Mouse (Mus musculus) myocyte (in vitro differentiated cells): ENCODE measurements around the gene Zfp688. TPM values are rescaled to one million over a fixed set of nuclear protein-coding genes. Genes with fewer than 3 reads are reported as not detected.
"Not testable (repeated sequence)": the region's sequence is repeated elsewhere in the genome, so short reads cannot be mapped to it uniquely, and the experiment has no call there.

Experiments used
- H3K27me3 ChIP-seq: one replicate; pipeline ENCODE4 v1.6.1; 2011; ENCODE audit not compliant: control insufficient read depth, insufficient read depth, insufficient read length
- H3K36me3 ChIP-seq: one replicate; pipeline ENCODE4 v1.6.1; 2011; ENCODE audit not compliant: control insufficient read depth, insufficient read depth
- H3K4me2 ChIP-seq: one replicate; pipeline ENCODE4 v1.6.1; 2011; ENCODE audit warnings: low read depth, control low read depth
- H3K4me3 ChIP-seq: one replicate; pipeline ENCODE4 v1.5.1; 2011; ENCODE audit warnings: mild to moderate bottlenecking, control low read depth, moderate library complexity
- H3K79me2 ChIP-seq: one replicate; pipeline ENCODE4 v1.6.1; 2011; ENCODE audit not compliant: control insufficient read depth, insufficient read depth
- H3ac ChIP-seq: one replicate; pipeline ENCODE4 v1.6.1; 2011; ENCODE audit not compliant: control insufficient read depth, insufficient read length
- CEBPB ChIP-seq: IDR thresholded peaks from 2 replicates; pipeline ENCODE4 v1.6.1; 2011; ENCODE audit warnings: mild to moderate bottlenecking, moderate library complexity; ENCODE audit not compliant: poor library complexity, insufficient read depth, severe bottlenecking
- E2F4 ChIP-seq: IDR thresholded peaks from one replicate; pipeline ENCODE4 v1.6.1; 2011; ENCODE audit warnings: mild to moderate bottlenecking, control low read depth, moderate library complexity; ENCODE audit not compliant: insufficient read depth
- MAX ChIP-seq: IDR thresholded peaks from one replicate; pipeline ENCODE4 v1.6.1; 2011; ENCODE audit warnings: low read depth, mild to moderate bottlenecking, control low read depth
- MYOD1 ChIP-seq, 3 experiments: IDR thresholded peaks; one replicate each; pipeline ENCODE4 v1.6.1; 2011; ENCODE audit warnings: control low read depth in 2 of 3, low read depth in 2 of 3, mild to moderate bottlenecking in 2 of 3, moderate library complexity in 1 of 3; ENCODE audit not compliant: insufficient read length in 2 of 3, control insufficient read depth in 1 of 3
- MYOG ChIP-seq, 3 experiments: IDR thresholded peaks; one replicate each; pipeline ENCODE4 v1.6.1; 2011; ENCODE audit warnings: control low read depth in 2 of 3, low read depth in 2 of 3, mild to moderate bottlenecking in 2 of 3; ENCODE audit not compliant: insufficient read length in 2 of 3, control insufficient read depth in 1 of 3, insufficient read depth in 1 of 3
- POLR2A ChIP-seq: IDR thresholded peaks from one replicate; pipeline ENCODE4 v1.6.1; 2011; ENCODE audit warnings: low read depth, mild to moderate bottlenecking, control low read depth, moderate library complexity; ENCODE audit not compliant: insufficient read length
- POLR2AphosphoS2 ChIP-seq: IDR thresholded peaks from one replicate; pipeline ENCODE4 v1.6.1; 2011; ENCODE audit warnings: low read depth, control low read depth; ENCODE audit not compliant: insufficient read length
- REST ChIP-seq: IDR thresholded peaks from one replicate; pipeline ENCODE4 v1.6.1; 2011; ENCODE audit warnings: mild to moderate bottlenecking, control low read depth, moderate library complexity; ENCODE audit not compliant: insufficient read depth, insufficient read length
- SRF ChIP-seq: IDR thresholded peaks from one replicate; pipeline ENCODE4 v1.6.1; 2011; ENCODE audit warnings: low read depth; ENCODE audit not compliant: control insufficient read depth, insufficient read length
- TCF12 ChIP-seq: IDR thresholded peaks from one replicate; pipeline ENCODE4 v1.6.1; 2011; ENCODE audit warnings: mild to moderate bottlenecking, control low read depth; ENCODE audit not compliant: poor library complexity, insufficient read depth, severe bottlenecking
- TCF3 ChIP-seq: IDR thresholded peaks from one replicate; pipeline ENCODE4 v1.6.1; 2011; ENCODE audit warnings: low read depth, control low read depth; ENCODE audit not compliant: insufficient read length
- USF1 ChIP-seq: IDR thresholded peaks from one replicate; pipeline ENCODE4 v1.6.1; 2011; ENCODE audit warnings: low read depth, mild to moderate bottlenecking, control low read depth, moderate library complexity
- polyA plus RNA-seq: library from polyadenylated mRNA; unstranded; fragments of >200 nt; fragmentation: generic; extraction: Trizol; gene quantifications from one replicate; pipeline ENCODE4 v1.2.1, GENCODE M21; 2012; ENCODE audit warnings: missing spikeins

Gene Zfp688
- polyA plus RNA-seq, 1 experiment: 11.6 TPM

DNA sequence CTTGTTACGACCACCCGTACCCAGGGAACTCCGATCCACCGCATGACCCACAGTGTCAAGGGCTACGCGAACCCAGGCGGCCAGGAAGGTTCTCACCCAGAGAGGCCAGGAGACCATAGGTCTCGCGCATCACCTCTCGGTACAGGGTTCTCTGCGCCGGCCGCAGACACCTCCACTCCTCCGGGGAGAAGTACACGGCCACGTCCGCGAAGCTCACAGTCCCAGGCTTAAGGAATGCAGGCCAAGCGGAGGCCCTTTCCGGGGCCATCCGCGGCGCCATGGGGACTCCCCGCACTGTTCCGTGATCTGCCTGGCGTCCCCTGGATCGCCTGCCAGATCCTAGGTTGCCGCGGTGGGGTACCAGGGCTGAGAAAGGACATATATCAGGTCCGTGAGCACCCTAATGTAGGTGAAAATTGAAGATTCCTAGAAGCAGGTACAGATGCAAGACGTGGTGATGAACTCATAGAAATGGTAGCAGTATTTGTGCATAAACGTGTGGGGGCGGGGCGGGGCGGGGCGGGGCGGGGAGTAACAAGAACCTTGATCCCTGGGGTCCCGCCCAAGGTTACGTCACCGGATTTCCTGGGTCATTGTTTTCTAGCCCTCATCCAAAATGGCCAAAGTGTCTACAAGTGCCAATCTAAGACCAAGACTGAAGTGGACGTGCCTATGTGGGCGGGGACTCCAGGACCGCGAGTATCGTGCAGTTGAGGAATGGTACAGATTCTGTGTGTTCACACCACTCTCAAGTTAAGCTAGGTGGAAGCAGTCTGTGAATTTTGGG is 28.5 kb downstream of the Zfp688 start, which contains the start of gene E430018J23Rik:
Gene E430018J23Rik, minus strand, starts transcription at position 473 of the 787 bp plus-strand sequence.
- no peaks in the 10 kb centered on the region for H3K36me3 ChIP-seq
- H3K79me2 ChIP-seq: no peaks in the 10 kb centered on the region
- H3K4me3 ChIP-seq: peak within 1 kb of the TSS; percentile 69
- H3K4me2 ChIP-seq: peak within 1 kb of the TSS; percentile 83
- H3ac ChIP-seq: peak within 1 kb of the TSS; percentile 60
- peaks cover 5% of the 10 kb centered on the region for H3K27me3 ChIP-seq
- TF ChIP-seq SRF (no peak), POLR2A (peak; percentile 73), TCF3 (no peak), MAX (no peak), USF1 (no peak), POLR2AphosphoS2 (peak; percentile 60), TCF12 (no peak), E2F4 (no peak), CEBPB (no peak), MYOG (IDR thresholded peaks at IDR 0.05; ENCODE audit: control insufficient read depth in 1 of 3, insufficient read depth in 1 of 3, insufficient read length in 2 of 3, low read depth in 2 of 3) (no peak), REST (no peak), MYOD1 (IDR thresholded peaks at IDR 0.05; ENCODE audit: control insufficient read depth in 1 of 3, insufficient read length in 2 of 3, low read depth in 2 of 3) (no peak)

DNA sequence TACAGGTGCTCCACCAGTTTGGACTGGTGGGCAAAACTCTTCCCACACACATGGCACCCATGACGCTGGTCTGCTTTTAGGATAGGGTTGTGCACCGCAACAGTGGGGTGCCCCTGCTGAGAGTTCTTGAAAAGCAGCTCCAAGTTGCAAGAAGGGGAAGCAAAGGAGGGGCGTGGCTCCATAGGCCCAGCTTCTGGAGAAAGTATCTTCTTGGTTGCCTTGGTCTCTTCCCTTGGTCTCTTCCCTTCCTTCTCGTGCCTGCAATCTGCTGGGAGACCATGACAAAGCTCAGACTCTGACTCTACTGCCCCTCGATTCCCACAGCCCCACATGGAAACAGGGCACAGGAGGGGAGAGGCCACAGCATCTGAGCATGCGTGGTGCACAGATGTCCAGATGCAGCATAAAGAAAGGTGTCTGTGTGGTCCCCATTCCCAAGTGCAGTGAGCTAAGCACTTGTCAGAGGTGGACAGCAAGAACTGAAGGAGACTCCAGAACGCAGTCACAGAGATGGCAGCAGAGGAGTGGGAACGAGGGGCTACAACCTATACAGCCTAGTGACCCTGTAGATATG is 29.5 kb downstream of the Zfp688 start:
- Histone ChIP-seq H3K36me3 (no peaks in the 10 kb centered on the region), H3K4me3 (peak overlapping the region; percentile 69), H3K27me3 (no peaks in the 10 kb centered on the region), H3K4me2 (peak overlapping the region; percentile 81), H3K79me2 (no peaks in the 10 kb centered on the region), H3ac (no peak overlapping the region)
- TF ChIP-seq E2F4 (no peak), SRF (no peak), POLR2AphosphoS2 (no peak), REST (no peak), POLR2A (no peak), USF1 (no peak), CEBPB (no peak), TCF3 (no peak)

DNA sequence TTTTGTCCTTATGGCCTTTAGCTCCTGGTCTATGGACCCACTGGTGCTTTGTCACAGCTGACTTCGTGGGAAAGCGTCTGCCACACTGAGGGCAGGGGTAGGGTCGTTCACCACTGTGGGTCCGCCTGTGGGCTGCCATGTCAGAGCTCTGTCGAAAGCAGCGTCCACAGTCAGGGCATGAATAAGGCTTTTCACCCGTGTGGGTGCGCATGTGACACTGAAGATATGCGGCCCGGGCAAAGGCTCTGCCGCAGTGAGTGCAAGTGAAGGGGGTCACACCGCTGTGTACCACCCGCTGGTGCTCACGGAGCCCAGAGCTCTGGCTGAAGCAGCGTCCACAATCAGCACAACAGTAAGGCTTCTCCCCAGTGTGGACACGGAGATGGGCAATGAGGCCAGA is 30.3 kb downstream of the Zfp688 start:
- Histone ChIP-seq H3ac (no peak overlapping the region), H3K79me2 (no peaks in the 10 kb centered on the region)
- no peak for TF ChIP-seq USF1
- no peak for TF ChIP-seq E2F4
- no peak for TF ChIP-seq POLR2A
- no peak for TF ChIP-seq TCF3
- TF ChIP-seq SRF: no peak
- TF ChIP-seq MAX: no peak
- TF ChIP-seq POLR2AphosphoS2: no peak
- TF ChIP-seq MYOG (IDR thresholded peaks at IDR 0.05; ENCODE audit: control insufficient read depth in 1 of 3, insufficient read depth in 1 of 3, insufficient read length in 2 of 3, low read depth in 2 of 3): no peak
- no peak for TF ChIP-seq MYOD1 (IDR thresholded peaks at IDR 0.05; ENCODE audit: control insufficient read depth in 1 of 3, insufficient read length in 2 of 3, low read depth in 2 of 3)
- no peak for TF ChIP-seq REST
- no peak for TF ChIP-seq CEBPB

DNA sequence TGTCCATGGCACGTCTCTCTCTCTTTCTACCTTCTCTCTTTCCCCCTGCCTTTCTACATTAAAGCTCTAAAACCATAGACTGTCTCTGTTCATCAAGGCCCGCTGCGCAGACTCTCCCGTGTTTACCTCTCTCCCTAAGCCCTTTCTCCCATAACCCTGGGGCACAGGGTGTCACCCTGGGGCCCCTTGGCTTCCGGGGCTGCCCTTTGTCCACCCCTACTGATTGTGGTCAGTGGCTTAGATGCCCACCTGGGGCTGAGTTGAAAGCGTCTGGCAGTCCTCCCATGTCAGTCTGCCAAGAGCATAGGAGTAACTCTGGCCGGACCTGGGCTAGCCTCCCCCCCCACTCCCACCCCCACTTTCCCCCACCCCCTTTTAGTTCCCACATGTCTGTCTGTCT is 31.6 kb downstream of the Zfp688 start:
- no peaks in the 10 kb centered on the region for H3K79me2 ChIP-seq
- TF ChIP-seq USF1 (no peak), POLR2AphosphoS2 (no peak), MYOG (IDR thresholded peaks at IDR 0.05; ENCODE audit: control insufficient read depth in 1 of 3, insufficient read depth in 1 of 3, insufficient read length in 2 of 3, low read depth in 2 of 3) (no peak)
- no peaks in the 10 kb centered on the region for H3K27me3 ChIP-seq
- no peaks in the 10 kb centered on the region for H3K36me3 ChIP-seq
- no peak overlapping the region for H3K4me3 ChIP-seq
- no peak overlapping the region for H3K4me2 ChIP-seq
- H3ac ChIP-seq: no peak overlapping the region

More for the DNA sequence above, 30.3 kb downstream of the Zfp688 start:
- no peaks in the 10 kb centered on the region for H3K27me3 ChIP-seq
- no peak overlapping the region for H3K4me3 ChIP-seq
- no peak overlapping the region for H3K4me2 ChIP-seq
- H3K36me3 ChIP-seq: no peaks in the 10 kb centered on the region

DNA sequence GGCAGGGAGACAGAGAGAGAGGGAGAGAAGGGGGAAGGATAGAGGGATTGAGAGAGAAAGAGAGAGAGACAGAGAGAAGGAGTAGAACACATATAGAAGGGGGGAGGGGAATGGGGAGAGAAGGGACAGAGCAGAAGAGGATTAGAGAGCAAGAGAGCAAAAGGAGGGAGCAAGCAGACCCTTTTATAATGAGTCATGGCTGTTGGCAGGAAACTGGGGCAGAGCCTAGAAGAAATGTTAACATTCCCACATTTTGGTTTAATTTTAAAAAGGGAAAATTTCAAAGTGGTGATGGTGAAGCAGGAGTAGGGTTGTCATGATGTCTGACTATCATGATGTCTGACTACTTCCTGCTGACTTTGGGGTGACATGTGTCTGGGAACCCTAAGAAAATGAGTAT is 33.7 kb downstream of the Zfp688 start:
- H3K27me3 ChIP-seq, H3K4me3 ChIP-seq, H3ac ChIP-seq: not testable (repeated sequence)

More for the DNA sequence above, 33.7 kb downstream of the Zfp688 start:
- H3K4me2 ChIP-seq, H3K79me2 ChIP-seq, H3K36me3 ChIP-seq: not testable (repeated sequence)
